Mouse (Mus musculus): ENCODE measurements around the gene Rnft2.

GRCm38 (mm10) chr5:118172078-118172723 lies 72.7 kb downstream of the Rnft2 start:
- TF ChIP-seq CTCF (IDR thresholded peaks at IDR 0.05 in 2 of 3, conservative IDR thresholded peaks at IDR 0.05 in 1 of 3; ENCODE audit: control insufficient read depth in 1 of 3, insufficient read depth in 1 of 3, low read depth in 2 of 3, low read length in 3 of 3, poor library complexity in 1 of 3, severe bottlenecking in 1 of 3) (no peak), POLR2A (IDR thresholded peaks at IDR 0.05; ENCODE audit: control insufficient read depth in 1 of 2, insufficient read depth in 1 of 2, low read depth in 1 of 2, low read length in 2 of 2, poor library complexity in 1 of 2) (no peak), USF1 (IDR thresholded peaks at IDR 0.05; ENCODE audit: low read depth, low read length) (no peak), POLR2AphosphoS5 (IDR thresholded peaks at IDR 0.05; ENCODE audit: borderline replicate concordance, low read depth, low read length) (no peak), ZMIZ1 (IDR thresholded peaks at IDR 0.05; ENCODE audit: low read depth, low read length) (no peak), TCF12 (IDR thresholded peaks at IDR 0.05; ENCODE audit: low read depth, low read length) (no peak), GATA1 (IDR thresholded peaks at IDR 0.05; ENCODE audit: low read depth, low read length) (no peak)
